Mouse (Mus musculus) MEL (cell line): ENCODE measurements at regions not wholly inside any gene's neighbourhood (a gene's known extent, or its start where the extent isn't known, plus 50 kb on each side); places are given as distances from the start of the nearest gene placed in this dataset.
A peak's percentile ranks its signal among the peaks of the same experiment; 100 is the strongest.

ENCODE experiments used
- DNase-seq: peaks from one replicate; pipeline ENCODE4 v3.0.0; 2011; ENCODE audit warnings: low read depth, low spot score
- H3K27ac ChIP-seq: 2 replicates; pipeline ENCODE4 v1.5.1; 2012; ENCODE audit warnings: low read depth, mild to moderate bottlenecking, control low read depth, low read length, moderate library complexity; ENCODE audit not compliant: control insufficient read depth
- H3K27me3 ChIP-seq, 2 experiments: fragments of 150-350 bp in 1 of 2; sonication (generic) in 1 of 2; 2 replicates each; pipeline ENCODE4 v1.6.1; 2012; ENCODE audit warnings: low read length in 2 of 2, mild to moderate bottlenecking in 2 of 2, improper control_type of control experiment in 1 of 2, moderate library complexity in 1 of 2; ENCODE audit not compliant: insufficient read depth in 2 of 2, control insufficient read depth in 1 of 2
- H3K36me3 ChIP-seq, 2 experiments: 2 replicates each; pipeline ENCODE4 v1.6.1; 2012 to 2014; ENCODE audit warnings: low read length in 2 of 2, improper control_type of control experiment in 1 of 2, inconsistent platforms in 1 of 2, mild to moderate bottlenecking in 1 of 2; ENCODE audit not compliant: insufficient read depth in 2 of 2, control insufficient read depth in 1 of 2
- H3K4me1 ChIP-seq, 2 experiments: fragments of 150-350 bp in 1 of 2; sonication (generic) in 1 of 2; 2 replicates each; pipeline ENCODE4 v1.6.1; 2012; ENCODE audit warnings: low read length in 2 of 2, improper control_type of control experiment in 1 of 2, mild to moderate bottlenecking in 1 of 2; ENCODE audit not compliant: insufficient read depth in 2 of 2, control insufficient read depth in 1 of 2
- H3K4me3 ChIP-seq, 2 experiments: fragments of 150-350 bp in 1 of 2; sonication (generic) in 1 of 2; 2 replicates each; pipeline ENCODE4 v1.5.1; 2012; ENCODE audit warnings: low read depth in 2 of 2, low read length in 2 of 2, mild to moderate bottlenecking in 2 of 2, moderate library complexity in 2 of 2, control low read depth in 1 of 2, improper control_type of control experiment in 1 of 2; ENCODE audit not compliant: control insufficient read depth in 1 of 2, insufficient read depth in 1 of 2
- H3K79me2 ChIP-seq: 2 replicates; pipeline ENCODE4 v1.6.1; 2012; ENCODE audit warnings: mild to moderate bottlenecking, low read length, moderate library complexity; ENCODE audit not compliant: control insufficient read depth, poor library complexity, insufficient read depth
- H3K9ac ChIP-seq: 2 replicates; pipeline ENCODE4 v1.6.1; 2012; ENCODE audit warnings: low read depth, mild to moderate bottlenecking, control low read depth, low read length, moderate library complexity; ENCODE audit not compliant: control insufficient read depth, poor library complexity, severe bottlenecking
- H3K9me3 ChIP-seq: fragments of 150-350 bp; sonication (generic); replicated peaks from 2 replicates; pipeline ENCODE4 v1.6.1; 2012; ENCODE audit warnings: mild to moderate bottlenecking, low read length, improper control_type of control experiment, moderate library complexity; ENCODE audit not compliant: insufficient read depth
- CTCF ChIP-seq, 3 experiments: IDR thresholded peaks in 2 of 3; conservative IDR thresholded peaks in 1 of 3; 2 replicates each; pipeline ENCODE4 v1.5.1; 2011 to 2012; ENCODE audit warnings: low read length in 3 of 3, low read depth in 2 of 3, mild to moderate bottlenecking in 2 of 3, improper control_type of control experiment in 1 of 3, inconsistent platforms in 1 of 3, mixed read lengths in 1 of 3, moderate library complexity in 1 of 3; ENCODE audit not compliant: control insufficient read depth in 1 of 3, insufficient read depth in 1 of 3, poor library complexity in 1 of 3, severe bottlenecking in 1 of 3
- ELF1 ChIP-seq: IDR thresholded peaks from 2 replicates; pipeline ENCODE4 v1.6.1; 2014; ENCODE audit warnings: low read depth, mild to moderate bottlenecking, inconsistent platforms, low read length, improper control_type of control experiment, moderate library complexity
- EP300 ChIP-seq, 2 experiments: IDR thresholded peaks; 2 replicates each; pipeline ENCODE4 v1.6.1; 2011; ENCODE audit warnings: improper control_type of control experiment in 2 of 2, low read length in 2 of 2, low read depth in 1 of 2, mild to moderate bottlenecking in 1 of 2
- GATA1 ChIP-seq: IDR thresholded peaks from 2 replicates; pipeline ENCODE4 v1.6.1; 2011; ENCODE audit warnings: low read depth, low read length, improper control_type of control experiment
- KAT2A ChIP-seq: conservative IDR thresholded peaks from 2 replicates; pipeline ENCODE4 v1.6.1; 2012; ENCODE audit warnings: low read depth, low read length, improper control_type of control experiment, inconsistent platforms
- MAFK ChIP-seq: IDR thresholded peaks from 2 replicates; pipeline ENCODE4 v1.6.1; 2011; ENCODE audit warnings: low read depth, mild to moderate bottlenecking, low read length, improper control_type of control experiment, borderline replicate concordance
- MAX ChIP-seq: IDR thresholded peaks from 2 replicates; pipeline ENCODE4 v1.6.1; 2011; ENCODE audit warnings: low read length, improper control_type of control experiment
- POLR2A ChIP-seq, 2 experiments: IDR thresholded peaks; 2 replicates each; pipeline ENCODE4 v1.6.1; 2011 to 2012; ENCODE audit warnings: low read length in 2 of 2, mild to moderate bottlenecking in 2 of 2, control low read depth in 1 of 2, improper control_type of control experiment in 1 of 2, low read depth in 1 of 2, moderate library complexity in 1 of 2; ENCODE audit not compliant: control insufficient read depth in 1 of 2, insufficient read depth in 1 of 2, poor library complexity in 1 of 2
- POLR2AphosphoS2 ChIP-seq: IDR thresholded peaks from 2 replicates; pipeline ENCODE4 v1.6.1; 2011; ENCODE audit warnings: low read length, improper control_type of control experiment
- RAD21 ChIP-seq: IDR thresholded peaks from 2 replicates; pipeline ENCODE4 v1.6.1; 2011; ENCODE audit warnings: mild to moderate bottlenecking, low read depth, low read length, improper control_type of control experiment
- RCOR1 ChIP-seq: IDR thresholded peaks from 2 replicates; pipeline ENCODE4 v1.6.1; 2012; ENCODE audit warnings: low read depth, mild to moderate bottlenecking, inconsistent platforms, low read length, improper control_type of control experiment
- TAL1 ChIP-seq: IDR thresholded peaks from 2 replicates; pipeline ENCODE4 v1.6.1; 2012; ENCODE audit warnings: mild to moderate bottlenecking, inconsistent platforms, low read length, moderate library complexity, mixed read lengths
- TCF12 ChIP-seq: IDR thresholded peaks from 2 replicates; pipeline ENCODE4 v1.6.1; 2014; ENCODE audit warnings: low read depth, mild to moderate bottlenecking, inconsistent platforms, low read length, improper control_type of control experiment, moderate library complexity
- UBTF ChIP-seq: IDR thresholded peaks from 2 replicates; pipeline ENCODE4 v1.6.1; 2012; ENCODE audit warnings: low read depth, mild to moderate bottlenecking, inconsistent platforms, low read length, improper control_type of control experiment, moderate library complexity, borderline replicate concordance; ENCODE audit not compliant: insufficient read depth
- ZKSCAN1 ChIP-seq: IDR thresholded peaks from 2 replicates; pipeline ENCODE4 v1.6.1; 2012; ENCODE audit warnings: low read depth, mild to moderate bottlenecking, inconsistent platforms, low read length, improper control_type of control experiment, moderate library complexity
- ZMIZ1 ChIP-seq: IDR thresholded peaks from 2 replicates; pipeline ENCODE4 v1.6.1; 2012; ENCODE audit warnings: low read depth, mild to moderate bottlenecking, inconsistent platforms, low read length, improper control_type of control experiment, moderate library complexity
- ZNF384 ChIP-seq: IDR thresholded peaks from 2 replicates; pipeline ENCODE4 v1.6.1; 2012; ENCODE audit warnings: low read depth, mild to moderate bottlenecking, inconsistent platforms, low read length, improper control_type of control experiment

GRCm38 (mm10) chr12:7543281-7543981 lies 434.0 kb upstream of the Apob start:
- Histone ChIP-seq H3K79me2 (no peaks in the 10 kb centered on the region), H3K9me3 (no peaks in the 10 kb centered on the region), H3K9ac (no peak overlapping the region), H3K36me3 (no peaks in the 10 kb centered on the region), H3K27ac (no peak overlapping the region), H3K4me1 (no peaks in the 10 kb centered on the region), H3K4me3 (no peak overlapping the region), H3K27me3 (no peaks in the 10 kb centered on the region)
- TF ChIP-seq CTCF (IDR thresholded peaks at IDR 0.05 in 2 of 3, conservative IDR thresholded peaks at IDR 0.05 in 1 of 3; ENCODE audit: control insufficient read depth in 1 of 3, insufficient read depth in 1 of 3, low read depth in 2 of 3, low read length in 3 of 3, poor library complexity in 1 of 3, severe bottlenecking in 1 of 3) = peak in 2 of 3 experiments; percentile 31 to 42; a peak in 4 of 6 replicates
- TF ChIP-seq KAT2A = no peak
- peak; percentile 17 for DNase-seq

GRCm38 (mm10) chr12:7548759-7549158 lies 428.7 kb upstream of the Apob start:
- H3K27ac ChIP-seq = no peak overlapping the region
- no peak overlapping the region for H3K9ac ChIP-seq
- TF ChIP-seq TCF12 (no peak), RCOR1 (no peak), GATA1 (no peak), RAD21 (no peak), ELF1 (no peak), POLR2A (IDR thresholded peaks at IDR 0.05; ENCODE audit: control insufficient read depth in 1 of 2, insufficient read depth in 1 of 2, low read depth in 1 of 2, low read length in 2 of 2, poor library complexity in 1 of 2) (no peak), TAL1 (no peak), ZKSCAN1 (no peak), ZNF384 (no peak), ZMIZ1 (no peak), EP300 (IDR thresholded peaks at IDR 0.05; ENCODE audit: low read depth in 1 of 2, low read length in 2 of 2) (no peak), POLR2AphosphoS2 (no peak), MAFK (no peak), MAX (no peak), UBTF (no peak)
- DNase-seq = no peak
- H3K36me3 ChIP-seq = no peaks in the 10 kb centered on the region
- H3K9me3 ChIP-seq = no peaks in the 10 kb centered on the region
- H3K79me2 ChIP-seq = no peaks in the 10 kb centered on the region
- H3K27me3 ChIP-seq = no peaks in the 10 kb centered on the region
- no peak overlapping the region for H3K4me3 ChIP-seq
- no peaks in the 10 kb centered on the region for H3K4me1 ChIP-seq
